Mouse (Mus musculus): Measurements from ENCODE around the gene Rps3. TPM values are rescaled to one million over a fixed set of nuclear protein-coding genes. Genes with fewer than 3 reads are reported as not detected.
"Not testable (repeated sequence)": the region's sequence is repeated elsewhere in the genome, so short reads cannot be mapped to it uniquely, and the experiment has no call there.

Rps3 gene
- polyA plus RNA-seq, 1 experiment from 2014 or later, result 472 TPM

DNA sequence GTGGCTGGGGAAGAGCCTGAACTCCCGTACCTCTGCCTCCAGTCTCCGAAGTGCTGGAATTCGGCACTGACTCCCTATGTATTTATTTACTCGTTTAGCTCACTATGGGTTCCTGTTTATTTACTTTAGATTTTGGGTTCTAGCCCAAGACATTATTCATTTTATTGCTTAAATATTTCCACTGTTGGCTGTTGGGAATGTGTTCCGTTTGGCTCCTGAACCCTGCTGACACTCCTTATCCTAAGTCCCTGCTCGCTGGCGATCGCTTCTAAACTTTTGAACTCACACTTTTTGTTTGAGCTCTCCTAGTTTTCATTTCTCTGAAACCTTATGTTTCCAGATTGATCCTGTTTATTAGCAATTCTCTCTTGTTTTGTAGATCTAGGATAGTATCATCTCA lies 39.6 kb upstream of the Rps3 start:
- no peak for DNase-seq
- WGBS (ENCODE audit: insufficient replicate concordance), result 71% methylated on average over 8 of the region's 8 CpGs
- Histone ChIP-seq H3K27me3 (ENCODE audit: insufficient read depth, low read length) (no peaks in the 10 kb centered on the region), H3K27ac (ENCODE audit: low read depth) (no peak overlapping the region), H3K4me3 (ENCODE audit: low read depth, low read length) (no peak overlapping the region), H3K4me2 (ENCODE audit: low read depth, low read length) (no peak overlapping the region), H3K9me3 (ENCODE audit: low read length) (no peaks in the 10 kb centered on the region), H3K36me3 (replicated peaks; ENCODE audit: insufficient read depth, low read length) (no peaks in the 10 kb centered on the region), H3K4me1 (ENCODE audit: insufficient read depth) (peaks cover 4% of the 10 kb centered on the region; the same call in 1 of the 2 replicates), H3K9ac (replicated peaks) (no peak overlapping the region)
- ATAC-seq, result no peak
- TF ChIP-seq EP300 (IDR thresholded peaks at IDR 0.05; ENCODE audit: low read depth) (no peak), CTCF (IDR thresholded peaks at IDR 0.05; ENCODE audit: low read depth) (no peak)

DNA sequence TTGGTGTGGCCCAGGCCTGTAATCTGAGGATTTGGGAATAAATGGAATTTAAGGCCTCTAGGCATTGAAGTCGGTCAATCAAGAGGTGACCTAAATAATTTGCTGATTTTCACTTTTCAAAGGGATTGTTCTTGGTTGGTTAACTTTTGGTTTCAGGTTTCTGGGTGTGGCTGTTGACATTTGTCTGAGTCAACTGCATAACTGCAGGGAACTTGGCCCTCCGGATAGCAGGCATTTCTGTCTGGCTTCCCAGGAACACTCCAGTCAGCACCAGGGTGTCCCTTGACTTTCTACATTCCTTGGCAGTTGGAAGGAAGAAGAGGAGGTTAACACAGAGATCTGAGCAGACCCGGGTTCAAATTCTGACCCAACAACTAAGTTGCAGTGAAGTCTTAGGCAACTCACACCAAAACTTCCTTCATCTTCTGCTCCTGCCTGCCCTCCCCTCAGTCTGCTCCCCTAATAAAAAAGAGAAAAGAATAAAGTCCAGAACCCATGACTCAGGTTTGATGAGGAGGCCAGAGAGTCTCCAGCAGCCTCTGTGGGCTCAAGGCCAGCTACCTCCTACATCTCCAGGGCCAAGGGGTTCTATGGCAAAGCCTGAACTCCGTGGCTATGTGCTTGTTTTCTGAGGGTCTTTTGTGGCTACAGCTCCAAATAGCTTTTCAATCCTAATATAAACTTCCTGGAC lies 35.6 kb upstream of the Rps3 start:
- no peak overlapping the region for H3K4me3 ChIP-seq (ENCODE audit: low read depth, low read length)
- no peak for DNase-seq
- H3K9ac ChIP-seq (replicated peaks), result no peak overlapping the region
- H3K9me3 ChIP-seq (ENCODE audit: low read length), result no peaks in the 10 kb centered on the region
- no peak overlapping the region for H3K27ac ChIP-seq (ENCODE audit: low read depth)
- ATAC-seq, result no peak
- peaks cover 11% of the 10 kb centered on the region for H3K4me1 ChIP-seq (ENCODE audit: insufficient read depth)
- WGBS (ENCODE audit: insufficient replicate concordance), result 66% methylated on average over 4 of the region's 4 CpGs
- no peak overlapping the region for H3K4me2 ChIP-seq (ENCODE audit: low read depth, low read length)
- TF ChIP-seq CTCF (IDR thresholded peaks at IDR 0.05; ENCODE audit: low read depth) (no peak), EP300 (IDR thresholded peaks at IDR 0.05; ENCODE audit: low read depth) (no peak)
- H3K27me3 ChIP-seq (ENCODE audit: insufficient read depth, low read length), result no peaks in the 10 kb centered on the region
- H3K36me3 ChIP-seq (replicated peaks; ENCODE audit: insufficient read depth, low read length), result no peaks in the 10 kb centered on the region

DNA sequence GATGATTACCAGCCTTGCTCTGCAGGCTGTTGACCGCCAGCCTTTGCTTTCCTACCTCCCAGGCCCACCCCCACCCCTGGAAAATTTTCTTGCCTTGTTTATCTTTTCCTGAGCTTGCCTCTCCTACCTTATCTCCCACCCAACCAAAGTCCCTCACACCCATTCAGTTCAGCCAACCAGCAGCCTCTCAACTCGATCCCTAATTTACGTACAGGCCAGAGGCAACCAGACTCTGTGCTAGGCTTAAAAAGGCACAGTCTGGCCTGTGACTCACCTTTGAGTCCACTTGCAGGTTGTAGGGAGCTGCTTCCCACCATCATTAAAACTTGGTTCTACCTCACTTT lies 33.2 kb upstream of the Rps3 start:
- ATAC-seq (0 out of 2 replicates have a peak, but pooled peaks have one; percentile 23), DNase-seq (no peak)
- 40% methylated on average over 3 of the region's 3 CpGs for WGBS (ENCODE audit: insufficient replicate concordance)
- Histone ChIP-seq H3K27me3 (ENCODE audit: insufficient read depth, low read length) (no peaks in the 10 kb centered on the region), H3K9me3 (ENCODE audit: low read length) (no peaks in the 10 kb centered on the region), H3K4me1 (ENCODE audit: insufficient read depth) (peaks cover 11% of the 10 kb centered on the region), H3K4me2 (ENCODE audit: low read depth, low read length) (no peak overlapping the region), H3K27ac (ENCODE audit: low read depth) (no peak overlapping the region), H3K4me3 (ENCODE audit: low read depth, low read length) (no peak overlapping the region), H3K9ac (replicated peaks) (no peak overlapping the region), H3K36me3 (replicated peaks; ENCODE audit: insufficient read depth, low read length) (no peaks in the 10 kb centered on the region)
- TF ChIP-seq CTCF (IDR thresholded peaks at IDR 0.05; ENCODE audit: low read depth), result no peak
- TF ChIP-seq EP300 (IDR thresholded peaks at IDR 0.05; ENCODE audit: low read depth), result no peak

DNA sequence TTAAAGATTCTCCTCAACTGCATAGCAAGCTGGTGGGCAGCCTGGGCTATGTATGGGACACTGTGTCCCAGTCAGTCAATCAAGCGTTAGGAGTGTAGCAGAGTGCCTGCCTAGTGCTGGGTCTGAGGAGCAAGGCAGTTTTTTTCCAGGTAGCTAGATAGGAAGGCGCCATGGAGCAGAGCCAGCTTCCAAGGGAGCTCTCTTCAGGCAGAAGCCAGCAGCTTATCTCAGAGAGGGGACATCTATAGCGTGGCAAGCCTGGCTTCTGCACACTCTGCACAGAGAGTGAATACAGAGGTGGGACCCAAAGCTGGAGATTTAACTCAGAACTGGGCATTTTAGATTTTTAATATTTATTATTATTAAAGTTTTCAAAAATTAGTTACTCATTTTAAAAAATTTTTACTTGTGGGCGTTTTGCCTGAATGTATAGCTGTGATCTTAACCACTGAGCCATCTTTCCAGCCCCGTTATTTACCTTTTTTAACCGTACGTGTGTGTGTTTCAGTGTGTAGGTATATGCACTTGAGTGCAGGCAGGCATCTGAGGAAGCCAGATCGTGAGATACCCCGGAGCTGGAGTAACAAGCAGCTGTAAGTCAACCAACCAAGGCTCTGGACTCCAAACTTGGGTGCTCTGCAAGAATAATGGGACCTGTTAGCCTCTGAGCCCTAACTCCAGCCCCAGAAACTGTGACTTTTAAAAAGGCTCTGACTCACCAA lies 32.7 kb upstream of the Rps3 start:
- Histone ChIP-seq H3K9ac (replicated peaks) (no peak overlapping the region), H3K9me3 (ENCODE audit: low read length) (no peaks in the 10 kb centered on the region), H3K27me3 (ENCODE audit: insufficient read depth, low read length) (no peaks in the 10 kb centered on the region), H3K4me1 (ENCODE audit: insufficient read depth) (peaks cover 11% of the 10 kb centered on the region), H3K4me3 (ENCODE audit: low read depth, low read length) (no peak overlapping the region), H3K27ac (ENCODE audit: low read depth) (no peak overlapping the region), H3K36me3 (replicated peaks; ENCODE audit: insufficient read depth, low read length) (no peaks in the 10 kb centered on the region), H3K4me2 (ENCODE audit: low read depth, low read length) (no peak overlapping the region)
- WGBS (ENCODE audit: insufficient replicate concordance), result 62% methylated on average over 9 of the region's 9 CpGs
- no peak for DNase-seq
- no peak for TF ChIP-seq CTCF (IDR thresholded peaks at IDR 0.05; ENCODE audit: low read depth)
- no peak for TF ChIP-seq EP300 (IDR thresholded peaks at IDR 0.05; ENCODE audit: low read depth)
- no peak for ATAC-seq

DNA sequence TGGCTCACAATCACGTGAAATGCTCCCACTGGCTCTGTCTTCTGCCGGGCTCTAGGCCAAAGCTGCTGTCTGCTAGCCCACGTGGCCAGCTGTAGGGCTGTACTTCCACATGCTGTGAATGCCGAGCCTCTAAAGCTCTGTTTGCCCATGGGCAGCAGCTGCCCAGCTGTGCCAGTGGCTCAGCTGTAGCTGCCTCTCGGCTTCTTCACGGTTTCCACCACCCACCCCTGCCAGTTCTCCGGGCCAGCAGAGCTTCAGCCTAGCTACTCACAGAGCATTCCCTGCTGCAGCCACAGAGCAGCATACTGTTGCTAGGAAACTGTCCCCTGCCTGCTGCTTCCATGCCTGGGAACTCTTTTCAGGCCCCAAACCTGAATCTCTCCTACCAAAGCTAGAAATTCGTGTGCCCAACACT lies 26.6 kb upstream of the Rps3 start:
- no peak overlapping the region for H3K4me3 ChIP-seq (ENCODE audit: low read depth, low read length)
- 35% methylated on average over 8 of the region's 8 CpGs for WGBS (ENCODE audit: insufficient replicate concordance)
- H3K4me1 ChIP-seq (ENCODE audit: insufficient read depth), result no peaks in the 10 kb centered on the region
- H3K36me3 ChIP-seq (replicated peaks; ENCODE audit: insufficient read depth, low read length), result no peaks in the 10 kb centered on the region
- no peak overlapping the region for H3K27ac ChIP-seq (ENCODE audit: low read depth)
- no peaks in the 10 kb centered on the region for H3K27me3 ChIP-seq (ENCODE audit: insufficient read depth, low read length)
- ATAC-seq (peak; percentile 43; the same call in 1 of the 2 replicates), DNase-seq (no peak)
- no peak overlapping the region for H3K4me2 ChIP-seq (ENCODE audit: low read depth, low read length)
- no peaks in the 10 kb centered on the region for H3K9me3 ChIP-seq (ENCODE audit: low read length)
- H3K9ac ChIP-seq (replicated peaks), result no peak overlapping the region
- TF ChIP-seq EP300 (IDR thresholded peaks at IDR 0.05; ENCODE audit: low read depth) (no peak), CTCF (IDR thresholded peaks at IDR 0.05; ENCODE audit: low read depth) (no peak)

DNA sequence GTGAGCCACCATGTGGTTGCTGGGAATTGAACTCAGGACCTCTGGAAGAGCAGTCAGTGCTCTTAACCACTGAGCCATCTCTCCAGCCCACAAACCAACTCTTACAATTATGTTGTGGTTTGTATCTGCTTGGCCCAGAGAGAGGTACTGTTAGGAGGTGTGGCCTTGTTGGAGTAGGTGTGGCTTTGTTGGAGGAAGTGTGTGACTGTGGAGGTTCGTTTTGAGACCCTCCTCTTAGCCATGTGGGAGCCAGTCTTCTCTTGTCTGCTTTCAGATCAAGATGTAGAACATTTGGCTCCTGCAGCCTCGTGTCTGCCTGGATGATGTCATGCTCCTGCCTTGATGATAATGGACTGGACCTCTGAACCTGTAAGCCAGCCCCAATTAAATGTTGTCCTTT lies 24.6 kb upstream of the Rps3 start:
- H3K36me3 ChIP-seq (replicated peaks; ENCODE audit: insufficient read depth, low read length); H3K4me1 ChIP-seq (ENCODE audit: insufficient read depth); H3K27ac ChIP-seq (ENCODE audit: low read depth); H3K9me3 ChIP-seq (ENCODE audit: low read length); H3K4me3 ChIP-seq (ENCODE audit: low read depth, low read length); H3K9ac ChIP-seq (replicated peaks); DNase-seq; H3K27me3 ChIP-seq (ENCODE audit: insufficient read depth, low read length); H3K4me2 ChIP-seq (ENCODE audit: low read depth, low read length); ATAC-seq: not testable (repeated sequence)
- 2% methylated on average over 2 of the region's 2 CpGs for WGBS (ENCODE audit: insufficient replicate concordance)
